Mouse (Mus musculus) heart, adult 9 months (tissue): ENCODE measurements around the gene Smurf2.
"Not testable (repeated sequence)": the region's sequence is repeated elsewhere in the genome, so short reads cannot be mapped to it uniquely, and the experiment has no call there.

Source experiments
- DNase-seq, 2 experiments: peaks; one replicate each; pipeline ENCODE4 v3.0.0; 2022; ENCODE audit warnings: low spot score in 2 of 2

Gene Smurf2

DNA sequence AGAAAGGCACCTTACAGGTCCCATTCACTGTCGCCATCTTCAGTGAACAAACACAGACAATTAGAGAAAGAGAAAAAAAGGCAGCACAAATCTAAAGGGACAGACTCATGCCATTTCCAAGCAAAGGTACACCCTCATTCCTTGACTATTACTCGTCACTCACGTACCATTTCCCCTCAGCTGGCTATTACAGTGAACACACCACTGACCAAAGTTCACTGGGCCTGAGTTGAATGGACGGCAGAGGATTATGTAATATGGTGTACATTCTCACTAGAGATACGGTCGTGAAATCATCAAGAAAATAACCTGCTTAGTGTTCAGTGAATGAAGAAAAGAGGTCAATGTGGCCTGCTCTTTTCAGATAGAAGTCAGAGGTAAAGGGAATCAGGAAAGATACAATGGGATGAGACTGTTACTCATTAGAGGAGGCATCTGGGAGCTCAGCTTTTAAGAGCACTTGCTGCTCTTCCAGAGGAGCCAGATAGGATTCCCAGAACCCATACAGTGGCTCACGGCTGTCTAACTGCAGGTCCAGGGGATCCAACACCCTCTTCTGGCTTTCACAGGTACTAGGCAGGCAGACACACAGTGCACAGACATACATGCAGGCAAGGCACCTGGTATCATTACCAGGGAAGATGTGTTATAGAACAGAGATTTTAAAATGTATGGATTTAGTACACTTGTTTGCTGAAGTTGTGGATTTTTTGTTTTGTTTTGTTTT lies 107.9 kb downstream of the Smurf2 start:
- no peak for DNase-seq

DNA sequence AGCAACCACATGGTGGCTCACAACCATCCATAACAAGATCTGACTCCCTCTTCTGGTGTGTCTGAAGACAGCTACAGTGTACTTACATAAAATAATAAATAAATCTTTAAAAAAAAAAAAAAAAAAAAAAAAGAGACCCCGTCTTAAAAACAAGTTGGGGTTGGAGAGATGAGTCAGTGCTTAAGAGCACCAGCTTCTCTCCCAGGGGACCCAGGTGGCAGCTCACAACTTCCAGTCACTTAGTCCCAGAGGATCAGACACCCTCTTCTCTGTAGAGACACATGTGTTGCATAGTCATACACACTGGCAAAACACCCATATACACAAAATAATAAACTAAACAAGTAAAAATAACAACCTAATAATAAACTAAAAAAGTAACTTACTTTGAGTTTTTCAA lies 113.1 kb downstream of the Smurf2 start:
- not testable (repeated sequence) for DNase-seq

DNA sequence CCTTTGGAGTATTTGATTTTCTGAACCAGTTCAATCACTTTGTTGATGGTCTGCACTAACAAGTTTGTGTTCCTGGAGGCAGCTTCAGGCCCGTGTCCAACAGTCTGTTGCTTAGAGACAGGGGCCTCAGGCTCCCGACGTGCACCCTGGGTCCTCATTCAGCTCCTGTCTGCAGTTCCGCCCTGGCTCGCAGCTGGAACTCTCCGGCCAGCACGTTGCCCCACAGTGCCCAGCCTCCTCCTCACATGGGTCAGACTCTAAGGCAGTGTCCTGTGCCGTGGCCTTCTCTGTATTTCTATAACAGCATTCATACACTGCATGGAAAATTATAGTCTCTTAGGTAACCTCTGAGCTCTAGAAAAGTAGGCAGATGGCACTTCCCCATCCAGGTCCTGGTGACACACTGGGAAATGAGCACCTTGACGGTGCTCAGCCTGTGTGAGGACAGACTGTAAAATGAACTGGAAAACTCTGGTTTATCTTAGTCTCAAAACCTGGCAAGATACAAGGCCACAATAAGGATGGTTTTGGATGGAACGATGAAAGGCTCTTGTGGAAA lies 118.4 kb downstream of the Smurf2 start:
- DNase-seq, result no peak

DNA sequence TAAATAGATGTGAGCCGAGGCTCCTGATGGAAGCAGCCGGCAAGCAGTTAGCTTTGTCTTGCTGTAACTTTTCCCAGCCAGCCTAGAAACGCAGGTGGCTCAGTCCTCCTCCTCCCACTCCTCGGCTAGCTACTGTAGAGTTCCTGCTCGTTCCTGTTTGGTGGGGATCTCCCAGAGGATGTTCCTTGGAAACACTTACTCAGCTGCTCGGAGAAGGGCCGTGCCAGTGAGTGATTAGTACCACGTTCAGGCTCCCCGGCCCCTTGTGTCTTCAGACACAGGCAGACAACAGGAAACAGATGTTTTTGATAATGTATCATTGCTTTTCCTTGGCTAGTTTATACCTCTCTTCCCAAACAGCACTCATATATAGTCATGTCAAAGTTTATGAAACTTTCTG lies 124.8 kb downstream of the Smurf2 start:
- no peak for DNase-seq

DNA sequence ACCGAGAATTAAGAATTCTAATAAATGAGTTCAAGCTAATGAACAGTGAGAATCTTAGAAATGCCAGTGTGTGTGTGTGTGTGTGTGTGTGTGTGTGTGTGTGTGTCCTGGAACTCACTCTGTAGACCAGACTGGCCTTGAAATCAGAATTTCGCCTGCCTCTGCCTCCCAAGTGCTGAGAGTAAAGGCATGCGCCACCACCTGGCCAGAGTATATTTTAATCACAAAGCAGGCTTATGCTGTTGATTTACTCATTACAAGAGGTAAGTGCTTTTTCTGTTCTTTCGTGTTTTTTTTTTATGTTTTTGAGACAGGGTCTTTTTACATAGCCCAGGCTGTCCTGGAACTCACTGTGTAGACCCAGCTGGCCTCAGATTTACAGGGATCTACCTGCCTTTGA lies 126.7 kb downstream of the Smurf2 start:
- no peak for DNase-seq

DNA sequence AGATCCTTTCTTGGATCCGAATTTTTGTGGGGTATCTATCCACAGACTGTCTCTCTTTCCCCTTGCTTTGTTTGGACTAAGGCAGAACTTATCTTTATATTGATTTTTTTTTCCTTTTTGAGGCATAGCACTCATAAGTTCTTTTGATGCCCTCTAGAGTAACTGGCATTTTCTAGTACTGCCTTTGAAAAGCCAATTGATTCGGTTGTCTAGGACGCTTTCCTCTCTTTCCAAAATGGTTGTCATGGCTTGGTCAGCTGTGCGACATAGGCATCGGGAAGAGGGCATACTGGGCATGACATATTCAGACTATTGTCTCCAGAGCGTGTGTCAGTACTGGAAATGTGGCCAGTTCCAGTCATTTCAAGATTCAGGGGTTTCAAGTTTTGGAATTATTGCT lies 130.9 kb downstream of the Smurf2 start:
- no peak for DNase-seq

DNA sequence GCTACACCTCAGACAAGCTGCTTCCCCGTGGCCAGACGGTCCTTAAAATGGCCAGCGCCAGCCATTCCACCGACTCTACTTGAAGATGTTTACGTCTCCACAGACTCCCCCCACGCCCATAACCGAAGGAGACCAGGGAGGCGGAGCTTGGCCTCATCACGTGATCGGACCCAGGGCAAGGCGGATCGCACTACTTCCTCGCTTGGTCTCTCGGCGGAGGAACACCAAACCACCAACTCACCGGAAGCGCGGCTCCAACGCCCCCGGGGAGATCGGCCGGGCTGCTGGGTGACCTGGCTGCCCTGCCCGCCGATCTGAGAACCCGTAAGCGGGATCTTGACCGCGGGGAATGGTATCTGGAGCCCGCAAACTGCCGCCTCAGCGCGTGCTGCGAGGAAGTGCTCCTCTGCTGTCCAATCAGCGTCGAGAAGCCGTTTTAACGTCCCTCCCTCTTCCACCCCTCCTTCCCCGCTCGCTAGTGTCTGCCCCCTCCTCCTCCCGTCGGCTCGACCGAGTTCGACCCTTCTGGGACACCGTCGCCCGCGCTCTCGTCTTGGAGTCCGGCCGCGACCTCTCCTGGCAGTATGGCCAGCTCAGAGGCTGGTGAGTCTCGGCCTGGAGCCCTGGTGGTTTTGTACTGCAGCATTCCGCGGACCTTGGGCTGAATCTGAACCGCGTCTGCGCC lies 131.6 kb downstream of the Smurf2 start, which contains the start of the genes Ddx5 and Cep95:
Ddx5 (minus strand) TSS at position 411 of the 685 bp plus-strand sequence.
Cep95 (plus strand) TSS at position 478 of the 685 bp plus-strand sequence.
- DNase-seq, result peak; percentile 99 to 100

DNA sequence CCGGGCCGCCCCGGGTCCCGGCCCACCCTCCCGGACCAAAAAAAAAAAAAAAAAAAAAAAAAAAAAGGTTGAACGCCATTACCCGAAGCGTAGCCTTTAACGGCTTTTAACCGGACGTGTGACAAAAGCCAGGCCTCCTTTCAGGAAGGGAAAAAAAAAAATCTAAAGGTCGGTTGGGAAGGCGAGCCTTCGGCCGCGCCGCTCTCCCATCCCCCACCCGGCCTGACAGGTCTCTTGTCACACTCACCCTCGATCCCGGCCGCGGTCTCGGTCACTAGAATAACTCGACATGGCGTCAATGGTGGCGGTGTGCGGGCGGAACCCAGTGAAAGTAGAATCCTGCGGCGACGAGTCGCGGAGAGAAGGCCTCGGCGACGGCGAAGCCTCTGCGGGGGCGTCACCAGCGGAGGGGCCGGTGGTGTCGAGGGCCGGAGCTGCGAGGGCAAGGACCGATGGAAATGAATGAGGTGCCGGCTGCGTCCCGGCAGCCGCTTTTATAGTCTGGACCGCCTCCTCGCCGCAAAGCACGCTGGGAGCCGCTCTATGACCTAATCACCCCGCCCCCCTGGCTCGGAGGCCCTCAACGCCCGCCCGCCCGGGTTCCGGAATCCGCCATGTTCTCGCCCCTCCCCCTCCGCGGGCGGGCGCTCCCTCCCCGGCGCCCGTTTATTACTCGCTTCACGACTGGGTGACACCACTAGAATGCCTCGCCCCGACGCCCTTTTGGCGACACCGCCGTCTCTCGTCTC lies 132.3 kb downstream of the Smurf2 start:
- DNase-seq, result peak; percentile 98 to 99

DNA sequence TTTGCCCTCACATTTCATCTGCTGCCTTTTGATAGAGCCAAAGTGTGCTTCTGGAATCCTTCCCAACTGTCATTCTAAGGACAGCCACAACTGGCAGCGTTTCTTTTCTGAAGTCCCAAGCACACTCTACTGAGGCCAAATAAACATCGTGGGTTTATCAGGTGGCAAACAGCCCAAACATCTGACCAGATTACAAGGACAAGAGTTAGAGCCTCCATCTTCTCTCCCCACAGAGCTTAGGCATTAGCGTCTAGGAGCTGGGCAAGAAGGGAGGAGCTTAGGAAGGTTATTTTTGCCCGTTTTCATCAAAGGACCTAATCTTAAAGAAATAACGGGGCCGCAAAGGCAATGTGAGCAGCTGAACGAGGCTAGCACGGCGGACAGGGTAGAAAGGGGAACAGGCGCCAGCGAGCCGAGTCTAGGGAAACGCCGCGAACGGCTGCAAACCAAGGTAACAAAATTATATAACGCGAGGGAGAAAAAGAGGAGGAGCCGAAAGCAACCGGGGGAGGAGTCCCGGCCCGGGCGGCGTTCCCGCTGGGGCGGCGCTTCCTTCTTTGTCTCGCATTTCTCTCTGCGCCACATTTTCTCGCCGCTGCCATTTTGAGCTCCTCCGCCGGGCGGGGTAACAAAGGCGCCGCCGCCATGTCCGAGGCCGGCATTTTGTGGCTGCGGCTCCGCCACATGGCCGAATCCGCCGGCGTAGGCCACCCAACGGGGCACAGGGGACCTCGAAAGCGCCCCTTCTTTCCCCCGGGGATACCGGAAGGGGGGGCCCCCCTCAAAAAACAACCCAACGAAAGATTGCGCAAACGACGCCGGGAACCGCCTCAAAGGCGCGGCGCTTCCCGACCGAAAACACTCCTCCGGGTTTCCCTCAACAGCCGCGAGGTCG lies 133.1 kb downstream of the Smurf2 start:
- DNase-seq, result peak; percentile 88 to 94

DNA sequence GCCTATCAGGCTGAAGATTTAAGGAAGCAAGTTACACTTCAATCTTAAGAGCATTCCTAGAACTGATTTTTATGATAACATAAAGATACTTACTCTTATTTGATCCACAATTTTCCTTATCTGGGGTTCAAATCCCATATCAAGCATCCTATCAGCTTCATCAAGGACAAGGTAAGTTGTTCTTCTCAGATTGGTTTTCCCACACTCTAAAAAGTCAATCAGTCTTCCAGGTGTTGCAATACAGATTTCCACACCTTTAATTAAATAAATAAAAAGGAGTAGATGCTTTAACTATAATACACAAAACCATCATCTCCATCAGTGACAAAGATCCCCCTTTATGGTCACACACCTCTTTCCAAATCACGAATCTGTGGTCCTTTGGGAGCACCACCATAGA lies 135.5 kb downstream of the Smurf2 start:
- DNase-seq, result no peak

DNA sequence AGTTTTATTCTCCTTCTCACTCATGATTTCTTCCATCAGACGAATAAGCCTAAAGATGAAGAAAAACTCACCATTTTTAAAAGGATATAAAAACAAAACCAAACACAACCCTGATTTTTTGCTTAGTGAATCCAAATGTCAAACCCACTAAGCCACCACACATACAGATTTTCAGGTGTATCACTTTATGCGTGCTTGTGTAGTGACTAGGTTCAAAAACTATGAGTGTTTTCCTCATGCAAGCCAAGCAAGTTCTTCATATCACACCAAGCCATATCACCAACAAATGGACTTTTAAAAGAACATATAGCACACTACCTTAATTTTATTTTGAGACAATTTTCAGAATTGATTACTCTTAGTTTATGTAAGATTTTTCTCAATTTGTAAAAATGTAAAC lies 136.0 kb downstream of the Smurf2 start:
- DNase-seq, result no peak

DNA sequence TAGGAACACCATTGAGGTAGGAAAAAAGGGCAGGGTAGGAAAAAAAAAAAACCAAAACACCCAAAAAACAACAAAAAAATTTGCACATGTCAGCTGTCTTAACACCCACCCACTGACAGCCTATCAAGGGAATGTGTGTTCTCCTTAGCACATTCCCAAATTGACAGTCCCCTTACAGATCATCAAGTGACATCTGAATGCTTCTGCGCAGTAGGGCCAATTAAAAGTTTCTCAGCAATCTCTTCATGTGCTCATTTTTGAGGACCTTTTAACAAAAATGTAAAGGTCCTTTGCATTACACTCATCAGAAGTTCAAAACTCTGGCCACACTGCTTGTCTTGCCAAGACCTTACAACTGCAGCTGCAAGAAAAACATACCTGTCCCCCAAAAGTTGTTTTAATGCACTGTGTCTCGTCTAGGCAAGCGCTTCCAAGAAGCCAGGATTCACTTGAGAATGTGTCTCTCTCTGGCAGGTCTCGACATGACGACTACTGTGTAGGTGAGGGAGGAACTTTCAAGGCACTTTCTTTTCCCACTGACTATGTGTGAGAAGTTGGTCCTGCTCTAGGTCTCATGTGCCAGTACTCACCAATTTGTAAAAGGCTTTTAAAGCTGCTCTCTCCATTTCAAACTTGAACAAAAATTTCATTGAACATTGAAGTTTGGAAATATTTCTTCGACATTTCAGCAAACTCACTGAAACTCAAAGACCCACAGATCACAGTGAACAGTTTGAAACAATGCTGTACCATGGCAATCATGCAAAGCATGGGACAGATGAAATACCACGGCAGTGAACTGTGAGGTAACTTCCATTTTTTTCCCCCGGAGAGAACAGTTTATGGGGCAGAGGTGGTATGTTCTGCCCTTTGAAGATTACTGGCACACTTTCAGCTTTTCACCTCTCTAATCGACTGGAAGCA lies 137.4 kb downstream of the Smurf2 start:
- DNase-seq, result no peak

DNA sequence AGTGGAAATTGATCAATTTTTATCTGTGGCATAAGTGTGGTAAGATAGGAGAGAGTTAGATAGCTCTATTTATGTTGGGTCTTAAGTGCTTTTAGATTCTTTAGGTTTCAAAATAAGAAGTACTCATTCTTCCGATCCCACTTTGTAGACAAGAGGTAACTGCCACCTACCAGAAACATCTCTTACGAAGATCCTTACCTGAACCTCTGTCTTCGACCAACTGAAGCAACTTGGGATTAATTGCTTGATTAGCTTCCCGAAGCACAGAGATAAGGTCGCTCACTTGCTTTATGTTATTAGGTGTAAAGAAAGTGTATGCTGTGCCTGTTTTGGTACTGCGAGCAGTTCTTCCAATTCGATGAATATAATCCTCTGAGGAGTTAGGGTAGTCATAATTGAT lies 138.2 kb downstream of the Smurf2 start:
- not testable (repeated sequence) for DNase-seq

DNA sequence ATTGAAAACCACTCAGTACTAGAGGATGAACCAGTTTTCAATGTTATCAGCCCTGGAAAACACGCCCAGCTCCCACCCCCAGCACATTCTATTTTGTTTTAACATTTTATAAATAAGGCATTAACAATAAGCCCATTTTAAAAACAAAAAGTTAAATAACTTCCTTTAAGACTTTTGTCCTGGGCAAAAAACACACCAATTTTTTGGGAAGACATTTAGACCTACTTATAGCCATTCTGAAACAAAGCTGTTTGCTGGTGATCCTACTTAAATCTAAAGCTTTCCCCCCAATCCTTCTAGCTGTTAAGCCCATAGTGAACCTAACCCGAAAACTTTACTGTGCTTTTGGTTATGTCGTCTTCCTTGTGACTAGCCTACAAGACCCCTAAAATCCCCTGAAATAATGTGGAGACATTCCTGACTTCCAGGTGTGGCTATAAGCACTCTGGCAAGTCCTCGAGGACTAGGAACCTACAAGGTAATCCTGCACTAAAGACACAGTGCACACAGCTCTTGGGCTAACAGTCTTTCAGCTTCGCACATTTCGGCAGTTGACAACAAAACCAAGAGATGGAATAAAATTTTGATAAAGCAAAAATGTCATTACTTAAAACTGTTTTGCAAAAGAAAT lies 139.8 kb downstream of the Smurf2 start:
- DNase-seq, result no peak

DNA sequence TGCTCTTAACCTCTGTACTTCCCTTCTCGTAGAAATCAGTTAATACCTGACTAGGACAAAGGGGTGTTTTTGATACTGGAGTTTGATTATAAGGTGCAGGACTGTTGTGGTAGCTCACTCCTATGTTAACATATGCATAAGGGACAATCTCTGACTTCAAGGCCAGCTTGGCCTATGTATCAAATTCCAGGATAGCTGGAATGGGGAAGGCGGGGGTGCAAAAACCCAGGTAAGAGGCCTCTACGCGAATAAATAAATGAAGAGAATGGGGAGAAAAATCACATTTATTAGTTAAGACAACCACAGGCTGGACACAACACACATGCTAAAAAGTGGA lies 140.5 kb downstream of the Smurf2 start:
- DNase-seq, result no peak

DNA sequence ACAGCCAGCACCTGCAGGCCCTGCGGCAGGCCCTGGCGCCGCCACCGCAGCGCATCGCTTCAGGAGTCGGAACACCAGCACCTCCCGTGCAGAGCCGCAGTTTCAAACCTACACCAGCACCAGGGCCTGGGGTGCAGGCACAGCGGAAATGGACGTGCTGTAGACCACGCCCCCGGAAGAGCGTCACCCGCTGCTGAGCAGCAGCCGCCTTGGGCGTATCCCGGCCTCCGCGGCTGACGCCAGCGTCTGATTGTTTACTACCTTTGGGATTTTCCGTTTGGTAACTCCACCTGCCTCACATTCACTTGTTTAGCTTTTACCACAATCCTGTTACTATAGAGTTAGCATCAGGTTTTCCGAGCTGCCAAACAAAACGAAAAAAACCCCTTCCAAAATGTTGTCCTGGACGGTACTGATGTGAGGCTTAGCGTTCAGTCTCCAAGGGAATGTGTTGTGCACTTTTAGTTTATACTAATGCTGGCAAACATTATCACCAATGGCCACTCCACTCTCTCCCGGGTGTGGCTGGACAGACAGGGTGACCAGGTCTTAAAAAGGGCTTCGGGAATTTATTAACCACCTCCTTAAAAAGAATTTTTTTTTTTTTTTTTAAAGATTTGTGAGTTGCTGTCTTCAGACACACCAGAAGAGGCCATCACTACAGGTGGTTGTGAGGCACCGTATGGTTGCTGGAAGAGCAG lies 141.0 kb downstream of the Smurf2 start, which contains the start of gene Polg2:
Polg2 (minus strand) TSS at position 150 of the 701 bp plus-strand sequence.
- DNase-seq, result peak; percentile 93

DNA sequence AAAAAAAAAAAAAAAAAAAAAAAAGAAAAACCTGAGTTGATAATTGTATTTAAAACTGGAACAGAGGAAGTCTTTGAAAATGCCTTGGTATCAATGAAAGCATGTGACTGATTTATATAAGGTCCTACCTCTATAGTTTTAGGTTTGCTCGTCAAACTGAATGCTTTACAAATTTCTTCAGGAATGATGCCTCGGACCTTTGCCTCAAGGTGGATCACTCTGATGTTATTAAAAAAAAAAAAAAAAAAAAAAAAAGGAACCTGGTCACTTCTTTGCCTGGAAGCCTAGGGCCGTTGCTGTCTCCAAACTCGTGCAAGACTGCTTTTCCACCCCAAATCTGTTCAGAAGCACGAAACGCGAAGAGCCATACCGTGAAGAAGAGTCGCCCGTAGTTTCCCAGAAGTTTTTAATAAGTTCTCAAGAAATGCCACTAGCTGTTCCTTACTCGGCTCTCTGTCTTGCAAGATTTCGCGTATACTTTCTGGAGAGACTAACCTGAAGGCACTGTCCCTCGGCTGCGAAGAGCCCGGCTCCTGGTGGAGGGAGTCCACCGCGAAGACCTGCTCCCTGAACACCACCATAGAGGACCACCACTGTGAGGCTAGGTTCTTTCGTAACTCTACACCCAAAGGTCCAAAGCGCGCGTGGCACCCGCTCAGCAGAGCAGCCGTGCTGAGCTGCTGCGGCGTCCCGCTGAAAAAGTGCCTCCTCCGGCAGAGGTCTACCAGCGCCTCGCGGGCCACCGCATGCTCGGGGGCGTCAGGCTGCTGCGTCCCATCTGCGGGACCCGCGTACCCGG lies 141.7 kb downstream of the Smurf2 start:
- no peak for DNase-seq

DNA sequence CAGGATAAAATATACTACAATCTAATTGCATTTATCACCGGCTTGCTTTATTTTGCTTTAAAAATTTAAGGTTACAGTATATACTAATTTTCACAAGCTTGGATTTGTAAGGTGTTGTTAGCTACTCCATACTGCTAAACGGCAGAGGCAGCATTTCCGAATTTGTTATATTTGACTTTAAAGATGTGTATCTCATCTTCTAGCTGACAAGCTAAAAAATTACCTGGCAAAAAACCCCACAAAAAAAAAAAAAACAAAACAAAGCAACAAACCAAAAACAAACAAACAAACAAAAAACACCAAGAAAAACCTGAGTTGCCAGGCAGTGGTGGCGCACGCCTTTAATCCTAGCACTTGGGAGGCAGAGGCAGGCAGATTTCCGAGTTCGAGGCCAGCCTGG lies 142.4 kb downstream of the Smurf2 start:
- no peak for DNase-seq
